Comparison of ENCODE assay signal across 13 mouse cellular contexts in genomic region chr8:124415002-124415401, GRCm38 (mm10). TPM values are rescaled to one million over a fixed set of nuclear protein-coding genes. Genes with fewer than 3 reads are reported as not detected.
DNase-seq lines count a peak whose midpoint lies in the region; ATAC-seq and TF ChIP-seq lines count a peak whose summit lies in the region.
"Had no signal": no experiment of that assay in that cellular context is flagged by ENCODE, and none has a peak within 500 bp of the region (broad histone marks: within the 10 kb centered on the region; RNA-seq: fewer than 3 reads in every experiment).

No protein-coding gene starts in this region.

- peak; percentile 54 for DNase-seq in cerebellum, adult 11 months
- DNase-seq in midbrain, embryonic 11.5 days (ENCODE audit: low spot score, missing footprints) = peak; percentile 65
- DNase-seq in midbrain, postnatal 0 days (ENCODE audit: low spot score) = no peak
- DNase-seq in cerebellum, adult 2 months = peak; percentile 75
- peak; percentile 60 to 74 for DNase-seq in kidney, postnatal 4 days
- DNase-seq in hindbrain, embryonic 10.5 days (ENCODE audit: low spot score) = no peak
- DNase-seq: liver, embryonic 13.5 days had no signal

- H3K4me2 ChIP-seq in midbrain, embryonic 11.5 days = no peak overlapping the region
- no peak overlapping the region for H3K4me2 ChIP-seq in midbrain, postnatal 0 days (ENCODE audit: low read depth, low read length, poor library complexity, severe bottlenecking)
- H3K4me2 ChIP-seq in forebrain, embryonic 13.5 days = no peak overlapping the region
- H3K4me2 ChIP-seq: liver, embryonic 13.5 days had no signal

- no peak for TF ChIP-seq CTCF in midbrain, postnatal 0 days (IDR thresholded peaks at IDR 0.05)
- no peak for TF ChIP-seq CTCF in cerebellum, adult 2 months (IDR thresholded peaks at IDR 0.05; ENCODE audit: borderline replicate concordance, insufficient read depth, low read depth, low read length)

- H3K9ac ChIP-seq in midbrain, embryonic 11.5 days (ENCODE audit: low read length) = no peak overlapping the region
- no peak overlapping the region for H3K9ac ChIP-seq in midbrain, postnatal 0 days (replicated peaks; ENCODE audit: low read length, poor library complexity, severe bottlenecking)
- H3K9ac ChIP-seq in forebrain, embryonic 13.5 days = no peak overlapping the region
- H3K9ac ChIP-seq: liver, embryonic 13.5 days had no signal

- no peak overlapping the region for H3K4me3 ChIP-seq in midbrain, embryonic 11.5 days (ENCODE audit: low read depth, low read length)
- no peak overlapping the region for H3K4me3 ChIP-seq in midbrain, postnatal 0 days (ENCODE audit: low read depth, low read length)
- H3K4me3 ChIP-seq in cerebellum, adult 2 months (replicated peaks; ENCODE audit: insufficient read depth, low read depth, low read length) = no peak overlapping the region
- H3K4me3 ChIP-seq in hindbrain, embryonic 10.5 days = no peak overlapping the region
- no peak overlapping the region for H3K4me3 ChIP-seq in forebrain, embryonic 13.5 days
- H3K4me3 ChIP-seq: embryonic facial prominence, embryonic 10.5 days; liver, embryonic 13.5 days had no signal

- H3K4me1 ChIP-seq in midbrain, embryonic 11.5 days (ENCODE audit: control insufficient read depth, insufficient read depth, low read length) = no peaks in the 10 kb centered on the region
- no peaks in the 10 kb centered on the region for H3K4me1 ChIP-seq in midbrain, postnatal 0 days (ENCODE audit: insufficient read depth, low read length)
- H3K4me1 ChIP-seq in cerebellum, adult 2 months (ENCODE audit: control insufficient read depth, insufficient read depth, low read length) = peaks cover 65% of the 10 kb centered on the region
- H3K4me1 ChIP-seq in hindbrain, embryonic 10.5 days (replicated peaks) = 0 out of 2 replicates have a peak, but pooled peaks cover 3% of the 10 kb centered on the region
- H3K4me1 ChIP-seq in forebrain, embryonic 13.5 days = no peaks in the 10 kb centered on the region
- H3K4me1 ChIP-seq: liver, embryonic 13.5 days had no signal

- H3K27me3 ChIP-seq in midbrain, embryonic 11.5 days (ENCODE audit: control insufficient read depth, insufficient read depth, low read length) = no peaks in the 10 kb centered on the region
- H3K27me3 ChIP-seq in midbrain, postnatal 0 days (ENCODE audit: insufficient read depth, low read length) = no peaks in the 10 kb centered on the region
- no peaks in the 10 kb centered on the region for H3K27me3 ChIP-seq in cerebellum, adult 2 months (ENCODE audit: control insufficient read depth, insufficient read depth, low read length)
- no peaks in the 10 kb centered on the region for H3K27me3 ChIP-seq in hindbrain, embryonic 10.5 days (ENCODE audit: insufficient read depth, poor library complexity, severe bottlenecking)
- no peaks in the 10 kb centered on the region for H3K27me3 ChIP-seq in forebrain, embryonic 13.5 days
- H3K27me3 ChIP-seq: liver, embryonic 13.5 days; Patski had no signal

- H3K27ac ChIP-seq in midbrain, embryonic 11.5 days (ENCODE audit: low read depth, low read length) = no peak overlapping the region
- no peak overlapping the region for H3K27ac ChIP-seq in midbrain, postnatal 0 days (ENCODE audit: low read depth, low read length)
- no peak overlapping the region; the same call in 1 of the 2 replicates for H3K27ac ChIP-seq in cerebellum, adult 2 months (ENCODE audit: insufficient read depth, low read length)
- H3K27ac ChIP-seq in hindbrain, embryonic 10.5 days = no peak overlapping the region
- no peak overlapping the region for H3K27ac ChIP-seq in forebrain, embryonic 13.5 days
- H3K27ac ChIP-seq: embryonic facial prominence, embryonic 10.5 days; liver, embryonic 13.5 days had no signal

- no peaks in the 10 kb centered on the region for H3K36me3 ChIP-seq in midbrain, embryonic 11.5 days (ENCODE audit: control insufficient read depth, insufficient read depth, low read length)
- H3K36me3 ChIP-seq in midbrain, postnatal 0 days (ENCODE audit: insufficient read depth, low read length) = no peaks in the 10 kb centered on the region; the same call in 1 of the 2 replicates
- H3K36me3 ChIP-seq in hindbrain, embryonic 10.5 days = no peaks in the 10 kb centered on the region
- no peaks in the 10 kb centered on the region for H3K36me3 ChIP-seq in forebrain, embryonic 13.5 days (ENCODE audit: poor library complexity, severe bottlenecking)
- H3K36me3 ChIP-seq: embryonic facial prominence, embryonic 10.5 days; liver, embryonic 13.5 days had no signal

- no peaks in the 10 kb centered on the region for H3K9me3 ChIP-seq in midbrain, embryonic 11.5 days (ENCODE audit: control insufficient read depth, low read length)
- H3K9me3 ChIP-seq in midbrain, postnatal 0 days (ENCODE audit: low read length) = no peaks in the 10 kb centered on the region
- H3K9me3 ChIP-seq in hindbrain, embryonic 10.5 days = no peaks in the 10 kb centered on the region
- no peaks in the 10 kb centered on the region for H3K9me3 ChIP-seq in forebrain, embryonic 13.5 days (replicated peaks)
- H3K9me3 ChIP-seq: embryonic facial prominence, embryonic 10.5 days; liver, embryonic 13.5 days had no signal

- ATAC-seq in cerebellum, adult (ENCODE audit: insufficient number of reproducible peaks, low FRiP score, low TSS enrichment) = no peak
- no peak for ATAC-seq in midbrain, embryonic 11.5 days (ENCODE audit: low FRiP score)
- no peak for ATAC-seq in midbrain, postnatal 0 days (ENCODE audit: low FRiP score)
- ATAC-seq in forebrain, embryonic 13.5 days = no peak
- ATAC-seq: forebrain, embryonic 14.5 days; Patski had no signal

- WGBS in midbrain, embryonic 11.5 days = 86% methylated on average over 8 of the region's 8 CpGs
- WGBS in midbrain, postnatal 0 days = 93% methylated on average over 8 of the region's 8 CpGs
- 95% methylated on average over 8 of the region's 8 CpGs for WGBS in cerebellum, adult 2 months
- 94% methylated on average over 8 of the region's 8 CpGs for WGBS in hindbrain, embryonic 10.5 days
- whole genome bisulfite sequencing in forebrain, embryonic 13.5 days = 93% methylated on average over 8 of the region's 8 CpGs

- no peak for TF ChIP-seq POLR2A in cerebellum, adult 2 months (IDR thresholded peaks at IDR 0.05; ENCODE audit: borderline replicate concordance, insufficient read depth, low read length)

RNA-seq across cellular contexts. Expression of gene Pgbd5, which starts 24.5 kb away (rescaled TPM):
- polyA plus RNA-seq in midbrain, embryonic 11.5 days (2014; fragmentation: Nextera tagmentation; extraction: Ambion mirVana) = 3.8 and 4.5 TPM in 2 replicates
- total RNA-seq in midbrain, postnatal 0 days (2014; rRNA removed) = 61.1 and 77.0 TPM in 2 replicates
- polyA plus RNA-seq in midbrain, postnatal 0 days (2015; fragmentation: Nextera tagmentation; extraction: Ambion mirVana) = 12.2 and 13.5 TPM in 2 replicates
- polyA plus RNA-seq in cerebellum, adult 2 months (2012; rRNA removed) = 142 and 155 TPM in 2 replicates
- polyA plus RNA-seq in hindbrain, embryonic 10.5 days (2016; fragmentation: Nextera tagmentation; extraction: Ambion mirVana) = 2.5 and 2.7 TPM in 2 replicates
- 5.9 and 6.3 TPM in 2 replicates for polyA plus RNA-seq in forebrain, embryonic 13.5 days (2015; fragmentation: Nextera tagmentation; extraction: Ambion mirVana)
- polyA plus RNA-seq: C2C12 had no signal

Comparison
In these comparisons a context has a peak if more than half of its experiments do, and no peak if none do; other contexts are left out.
1. DNase-seq: peak in cerebellum, adult 11 months (single experiment), midbrain, embryonic 11.5 days (single experiment), cerebellum, adult 2 months (2 of 2) and kidney, postnatal 4 days (2 of 2); none in midbrain, postnatal 0 days (single experiment) and hindbrain, embryonic 10.5 days (single experiment).